Mouse (Mus musculus) heart, postnatal 0 days (tissue): ENCODE measurements around the gene Tns1.

Experiments used
- CTCF ChIP-seq: IDR thresholded peaks from 2 replicates; pipeline ENCODE4 v1.5.1; 2016; ENCODE audit warnings: antibody characterized with exemption, control low read depth, low read depth
- EP300 ChIP-seq: IDR thresholded peaks from 2 replicates; pipeline ENCODE4 v1.6.1; 2016; ENCODE audit warnings: antibody characterized with exemption, low read depth

DNA sequence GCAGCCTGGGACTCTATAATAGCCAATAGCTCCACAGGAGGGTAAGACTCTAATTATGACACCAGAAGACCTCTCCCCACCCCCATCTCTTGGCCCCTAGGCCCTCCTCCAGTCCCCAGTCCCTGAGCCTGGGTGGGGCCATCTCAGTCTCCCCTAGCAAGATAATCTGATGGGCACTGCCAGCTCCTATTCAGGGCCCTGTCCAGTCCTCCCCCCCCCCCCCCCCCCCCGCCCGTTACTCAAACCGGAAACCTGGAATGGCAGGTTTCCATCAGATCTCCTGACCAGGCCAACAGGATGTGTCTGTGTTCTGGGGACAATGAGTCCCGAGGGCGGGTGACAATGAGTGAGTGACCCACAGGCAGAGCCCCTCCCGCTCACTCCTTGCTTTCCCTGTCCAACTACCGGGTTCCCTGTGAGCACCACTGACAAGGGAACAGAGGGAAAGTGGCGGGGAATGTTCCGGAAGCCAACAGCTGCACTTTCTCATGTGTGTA, 136.5 kb downstream of the Tns1 start:
- no peak for TF ChIP-seq CTCF
- no peak; the same call in 1 of the 2 replicates for TF ChIP-seq EP300
